Mouse (Mus musculus) heart, embryonic 12.5 days (tissue): ENCODE data around the gene A630023A22Rik. TPM values are rescaled to one million over a fixed set of nuclear protein-coding genes. Genes with fewer than 3 reads are reported as not detected.
A peak's percentile ranks its signal among the peaks of the same experiment; 100 is the strongest.

Experiments
- ATAC-seq: fragments of 200-750 bp; cut with Nextera tagmentation; 2 replicates; pipeline ENCODE4 v1.8.0; 2017; ENCODE audit warnings: moderate TSS enrichment, moderate library complexity; ENCODE audit not compliant: insufficient number of reproducible peaks, low FRiP score
- H3K27ac ChIP-seq: fragments of 300-500 bp; sonication (generic); 2 replicates; pipeline ENCODE4 v1.5.1; 2016; ENCODE audit warnings: mild to moderate bottlenecking, moderate library complexity; ENCODE audit not compliant: poor library complexity, severe bottlenecking
- H3K27me3 ChIP-seq: fragments of 300-500 bp; sonication (generic); replicated peaks from 2 replicates; pipeline ENCODE4 v1.6.1; 2016; ENCODE audit warnings: mild to moderate bottlenecking, moderate library complexity
- H3K36me3 ChIP-seq: fragments of 300-500 bp; sonication (generic); 2 replicates; pipeline ENCODE4 v1.6.1; 2016; ENCODE audit warnings: mild to moderate bottlenecking, moderate library complexity
- H3K4me1 ChIP-seq: fragments of 300-500 bp; sonication (generic); replicated peaks from 2 replicates; pipeline ENCODE4 v1.6.1; 2016; ENCODE audit warnings: mild to moderate bottlenecking
- H3K4me2 ChIP-seq: fragments of 300-500 bp; sonication (generic); 2 replicates; pipeline ENCODE4 v1.6.1; 2016; ENCODE audit warnings: mild to moderate bottlenecking, moderate library complexity
- H3K4me3 ChIP-seq: fragments of 300-500 bp; sonication (generic); 2 replicates; pipeline ENCODE4 v1.5.1; 2016; ENCODE audit warnings: mild to moderate bottlenecking
- H3K9ac ChIP-seq: fragments of 300-500 bp; sonication (generic); 2 replicates; pipeline ENCODE4 v1.6.1; 2016; ENCODE audit warnings: mild to moderate bottlenecking, moderate library complexity
- H3K9me3 ChIP-seq: fragments of 300-500 bp; sonication (generic); replicated peaks from 2 replicates; pipeline ENCODE4 v1.6.1; 2016; ENCODE audit warnings: mild to moderate bottlenecking, moderate library complexity
- WGBS: fragments of 180-500 bp; shearing (Covaris S2); methylation state at CpG from one replicate; pipeline ENCODE4 v1.1.7; 2016; 5-methylcytosine and 5-hydroxymethylcytosine counted together
- polyA plus RNA-seq: library from polyadenylated mRNA; unstranded; fragments of >200 nt; fragmentation: Nextera tagmentation; extraction: Ambion mirVana; gene quantifications from 2 replicates; pipeline ENCODE4 v1.2.1, GENCODE M21; 2016

Gene A630023A22Rik
- not detected in 2 replicates for polyA plus RNA-seq

DNA sequence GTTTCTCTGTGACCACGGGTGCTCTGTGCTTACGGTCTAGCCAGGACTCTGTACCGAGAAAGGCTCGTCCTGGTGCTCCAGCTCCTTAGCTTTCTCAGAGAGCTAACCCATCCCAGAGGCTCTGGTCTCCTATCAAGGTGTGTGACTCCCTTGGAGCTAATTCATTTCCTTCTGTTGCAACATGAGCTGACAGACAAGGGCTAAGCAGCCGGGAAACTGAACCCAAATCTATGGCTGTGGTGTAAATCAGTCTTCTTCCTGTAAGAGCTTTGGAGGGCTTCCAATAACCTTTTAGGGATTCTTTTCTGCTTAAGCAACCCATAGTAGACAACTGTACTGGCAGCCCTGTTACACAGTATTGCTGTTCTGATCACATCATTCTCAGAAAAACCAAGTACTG lies at the start of gene A630023A22Rik:
Gene A630023A22Rik (minus strand): TSS at position 154 of the 400 bp plus-strand sequence.
- Histone ChIP-seq H3K4me1 (peaks cover 16% of the 10 kb centered on the region), H3K9ac (no peak within 1 kb of the TSS), H3K9me3 (no peaks in the 10 kb centered on the region), H3K4me3 (no peak within 1 kb of the TSS), H3K27ac (no peak within 1 kb of the TSS), H3K36me3 (no peaks in the 10 kb centered on the region), H3K27me3 (no peaks in the 10 kb centered on the region), H3K4me2 (no peak within 1 kb of the TSS)
- ATAC-seq, result no peak
- 67% methylated on average over 5 of the region's 5 CpGs for WGBS

DNA sequence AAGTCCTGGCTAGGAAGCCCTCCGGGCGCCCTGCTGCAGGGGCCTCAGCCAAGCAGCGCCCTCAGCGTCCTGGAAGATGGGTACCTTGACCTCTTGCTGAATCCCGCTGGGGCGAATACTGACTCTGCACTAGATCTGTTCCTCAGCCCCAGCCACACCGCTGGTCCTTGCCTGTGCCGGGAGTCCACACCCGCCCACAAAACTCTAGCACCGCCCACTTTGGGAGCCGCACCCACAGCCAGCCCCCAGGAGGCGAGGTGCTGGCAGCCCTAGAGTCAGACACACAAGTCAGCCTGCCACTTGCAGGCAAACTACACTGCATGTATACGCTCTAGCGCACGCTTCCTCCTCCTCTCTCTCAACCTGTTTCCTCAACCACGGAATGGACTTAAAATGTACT lies 49.8 kb upstream of the A630023A22Rik start, which contains the start of gene Npy4r:
Gene Npy4r (minus strand): TSS at position 148 of the 400 bp plus-strand sequence.
- H3K9me3 ChIP-seq, result no peaks in the 10 kb centered on the region
- 0 out of 2 replicates have a peak within 1 kb of the TSS, but pooled peaks have one; percentile 4 for H3K4me3 ChIP-seq
- H3K27ac ChIP-seq, result no peak within 1 kb of the TSS
- peak; percentile 72 for ATAC-seq
- H3K36me3 ChIP-seq, result no peaks in the 10 kb centered on the region
- WGBS, result 14% methylated on average over 16 of the region's 16 CpGs
- no peak within 1 kb of the TSS for H3K9ac ChIP-seq
- H3K4me2 ChIP-seq, result peak within 1 kb of the TSS; percentile 55
- H3K4me1 ChIP-seq, result peaks cover 16% of the 10 kb centered on the region
- peaks cover 14% of the 10 kb centered on the region; the same call in 1 of the 2 replicates for H3K27me3 ChIP-seq

DNA sequence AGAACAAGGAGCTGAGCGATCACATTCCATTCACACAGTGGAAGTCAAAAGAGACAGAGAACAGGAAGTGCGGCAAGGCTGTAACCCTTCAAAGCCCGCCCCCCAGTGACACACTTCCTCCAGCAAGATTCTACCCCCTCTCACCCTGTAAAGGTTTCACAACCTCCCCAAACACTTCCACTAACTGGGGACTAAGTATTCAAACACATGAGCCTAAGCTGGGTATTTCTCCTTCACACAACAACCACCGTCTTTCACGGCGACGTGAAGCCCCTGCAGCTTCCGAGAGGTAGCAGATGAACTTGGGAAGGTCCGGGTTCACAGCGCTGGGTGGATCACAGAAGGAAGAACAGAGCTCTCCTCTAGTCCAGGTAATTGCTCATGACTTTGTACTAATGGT lies 40.4 kb upstream of the A630023A22Rik start:
- H3K36me3 ChIP-seq, result no peaks in the 10 kb centered on the region
- no peak overlapping the region for H3K4me3 ChIP-seq
- 83% methylated on average over 10 of the region's 10 CpGs for WGBS
- H3K27me3 ChIP-seq, result no peaks in the 10 kb centered on the region
- H3K4me2 ChIP-seq, result no peak overlapping the region
- ATAC-seq, result no peak
- H3K9ac ChIP-seq, result no peak overlapping the region
- H3K27ac ChIP-seq, result no peak overlapping the region
- H3K4me1 ChIP-seq, result no peaks in the 10 kb centered on the region
- no peaks in the 10 kb centered on the region for H3K9me3 ChIP-seq

DNA sequence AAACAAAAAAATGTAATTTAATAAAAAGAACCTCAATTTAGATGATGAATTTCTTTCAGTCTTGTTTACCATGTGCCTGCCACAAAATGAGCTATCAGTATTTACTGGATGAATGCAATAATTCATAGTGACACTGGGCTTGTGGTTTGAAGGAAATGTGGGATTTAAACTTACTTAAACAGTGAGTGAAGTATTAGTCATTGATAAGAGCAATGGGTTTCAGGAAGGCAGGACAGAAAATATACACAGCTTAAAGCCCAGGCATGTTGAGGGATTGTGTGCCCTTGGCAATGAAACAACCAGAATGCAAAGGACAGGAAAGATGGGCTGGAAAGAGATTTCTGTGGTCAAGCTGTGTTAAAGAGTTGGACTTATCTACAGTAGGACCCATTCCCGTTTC lies 39.8 kb upstream of the A630023A22Rik start:
- H3K36me3 ChIP-seq, result no peaks in the 10 kb centered on the region
- no peak for ATAC-seq
- no peaks in the 10 kb centered on the region for H3K4me1 ChIP-seq
- H3K27ac ChIP-seq, result no peak overlapping the region
- H3K9me3 ChIP-seq, result no peaks in the 10 kb centered on the region
- H3K27me3 ChIP-seq, result no peaks in the 10 kb centered on the region
- H3K4me3 ChIP-seq, result no peak overlapping the region
- H3K4me2 ChIP-seq, result no peak overlapping the region
- H3K9ac ChIP-seq, result no peak overlapping the region
- WGBS, result 75% methylated on average over 1 of the region's 1 CpGs

DNA sequence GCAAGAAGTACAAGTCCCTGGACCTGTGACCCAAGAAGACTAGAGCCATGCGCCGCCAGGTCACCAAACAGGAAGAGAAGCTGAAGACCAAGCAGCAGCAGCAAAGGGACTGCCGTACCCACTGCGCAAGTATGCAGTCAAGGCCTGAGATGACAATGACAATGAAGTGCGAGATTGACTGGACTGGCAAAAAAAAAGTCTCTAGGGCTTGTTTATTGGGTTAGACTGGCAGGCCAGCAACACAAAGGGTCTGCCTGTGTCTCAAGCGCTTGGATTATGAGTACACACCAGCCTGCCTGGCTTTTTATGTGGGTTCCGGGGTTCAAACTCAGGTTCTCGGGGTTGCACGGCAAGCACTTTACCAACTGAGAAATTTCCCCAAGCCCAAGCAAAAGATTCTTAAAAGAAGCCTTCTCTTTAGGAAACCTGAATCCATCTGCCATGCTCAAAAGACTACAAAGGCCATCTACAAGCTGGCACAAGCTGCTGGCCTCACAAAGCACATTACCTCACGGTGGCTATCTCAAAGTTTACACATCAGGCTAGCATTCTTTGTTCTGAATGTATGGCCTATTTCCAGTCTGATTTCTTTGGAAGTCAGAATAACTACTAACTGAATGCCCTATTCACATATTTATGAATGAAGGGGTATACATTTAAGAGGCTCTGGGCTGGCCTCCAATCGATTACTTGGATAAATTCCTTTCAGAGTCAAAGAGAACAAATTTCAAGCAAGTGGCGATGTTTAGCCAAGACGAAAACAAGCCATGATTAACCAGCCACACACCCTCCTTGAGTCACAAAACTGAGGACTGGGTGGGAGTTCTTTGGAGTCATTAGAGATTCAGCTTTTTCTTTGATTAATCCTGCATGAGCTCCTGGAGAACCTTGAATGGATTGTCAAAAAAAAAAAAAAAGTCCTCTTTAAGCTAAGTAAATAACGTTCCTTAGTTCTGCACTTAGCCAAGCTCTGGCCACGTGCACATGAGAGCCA lies 37.4 kb upstream of the A630023A22Rik start:
- H3K27me3 ChIP-seq, result no peaks in the 10 kb centered on the region

DNA sequence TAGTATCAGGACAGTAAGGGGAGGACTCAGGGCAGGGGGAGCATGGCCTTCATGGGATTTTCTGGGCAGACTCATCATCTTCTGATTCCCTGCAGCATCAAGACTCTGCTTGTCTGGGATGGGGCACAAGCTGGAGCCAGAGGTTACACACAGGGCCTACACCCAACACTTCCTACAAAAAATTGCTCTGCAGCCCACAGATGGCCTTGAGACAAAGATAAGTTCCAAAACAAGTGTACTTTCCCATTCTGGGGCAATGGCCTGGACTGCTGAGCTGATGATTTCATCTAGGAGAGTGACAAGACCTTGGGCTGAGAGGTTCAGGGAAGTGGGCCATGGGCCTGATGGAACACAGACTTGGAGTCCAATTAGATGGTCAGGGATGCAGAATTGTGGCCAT lies 32.8 kb upstream of the A630023A22Rik start:
- Histone ChIP-seq H3K27ac (no peak overlapping the region), H3K27me3 (0 out of 2 replicates have a peak, but pooled peaks cover 3% of the 10 kb centered on the region), H3K4me3 (no peak overlapping the region), H3K36me3 (no peaks in the 10 kb centered on the region), H3K9me3 (no peaks in the 10 kb centered on the region), H3K4me2 (no peak overlapping the region), H3K9ac (no peak overlapping the region), H3K4me1 (peaks cover 7% of the 10 kb centered on the region; the same call in 1 of the 2 replicates)
- ATAC-seq, result no peak

More for the DNA sequence above, 37.4 kb upstream of the A630023A22Rik start:
- Histone ChIP-seq H3K9ac (no peak overlapping the region), H3K36me3 (no peaks in the 10 kb centered on the region), H3K9me3 (no peaks in the 10 kb centered on the region), H3K4me3 (no peak overlapping the region), H3K4me1 (no peaks in the 10 kb centered on the region), H3K27ac (no peak overlapping the region), H3K4me2 (no peak overlapping the region)
- 82% methylated on average over 15 of the region's 15 CpGs for WGBS
- ATAC-seq, result no peak

DNA sequence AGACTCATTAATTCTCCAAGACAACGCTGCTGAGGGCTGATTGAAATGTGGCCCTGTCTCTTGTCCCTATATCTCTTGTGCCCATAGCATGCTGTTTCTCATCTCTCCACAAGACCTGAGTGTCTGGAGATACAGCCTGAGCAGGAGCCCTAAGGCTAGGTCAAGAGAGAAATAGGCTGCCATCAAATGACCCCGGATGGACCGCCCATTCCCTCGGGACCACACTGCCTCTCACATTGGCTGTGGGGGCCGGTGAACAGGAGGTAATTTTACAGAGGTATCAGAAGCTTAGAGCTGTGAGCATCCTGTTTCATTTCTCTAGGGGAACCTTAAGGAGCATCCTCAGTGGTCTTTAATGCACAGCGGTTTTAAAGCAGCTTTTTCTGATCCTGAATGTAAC lies 28.7 kb upstream of the A630023A22Rik start:
- H3K27ac ChIP-seq, result no peak overlapping the region
- H3K4me1 ChIP-seq, result peaks cover 7% of the 10 kb centered on the region; the same call in 1 of the 2 replicates
- H3K9me3 ChIP-seq, result no peaks in the 10 kb centered on the region
- no peaks in the 10 kb centered on the region for H3K36me3 ChIP-seq
- H3K4me3 ChIP-seq, result no peak overlapping the region
- no peak overlapping the region for H3K9ac ChIP-seq
- no peak for ATAC-seq
- 65% methylated on average over 6 of the region's 6 CpGs for WGBS
- no peak overlapping the region for H3K4me2 ChIP-seq
- 0 out of 2 replicates have a peak, but pooled peaks cover 3% of the 10 kb centered on the region for H3K27me3 ChIP-seq

DNA sequence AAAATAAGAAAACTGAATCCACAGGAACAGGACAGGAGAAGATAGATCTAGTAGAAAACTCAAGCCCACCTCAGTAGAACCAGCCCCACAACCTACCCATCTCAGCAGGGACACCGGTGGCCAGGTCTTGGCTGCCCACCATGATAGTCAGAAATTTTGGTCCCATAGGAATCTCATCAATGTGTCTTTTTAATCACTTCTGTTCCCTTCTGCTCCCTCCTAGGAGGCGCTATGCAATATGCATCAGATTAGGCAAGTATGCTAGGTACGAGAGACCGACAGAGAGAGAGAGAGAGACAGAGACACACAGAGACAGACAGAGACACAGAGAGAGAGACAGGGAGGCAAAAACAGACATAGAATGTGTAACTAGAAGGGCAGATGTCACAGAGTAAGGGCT lies 19.1 kb upstream of the A630023A22Rik start:
- 96% methylated on average over 4 of the region's 4 CpGs for WGBS
- Histone ChIP-seq H3K4me1 (peaks cover 18% of the 10 kb centered on the region), H3K36me3 (no peaks in the 10 kb centered on the region), H3K27ac (no peak overlapping the region), H3K9me3 (no peaks in the 10 kb centered on the region), H3K27me3 (no peaks in the 10 kb centered on the region), H3K9ac (no peak overlapping the region), H3K4me3 (no peak overlapping the region), H3K4me2 (no peak overlapping the region)
- no peak for ATAC-seq

DNA sequence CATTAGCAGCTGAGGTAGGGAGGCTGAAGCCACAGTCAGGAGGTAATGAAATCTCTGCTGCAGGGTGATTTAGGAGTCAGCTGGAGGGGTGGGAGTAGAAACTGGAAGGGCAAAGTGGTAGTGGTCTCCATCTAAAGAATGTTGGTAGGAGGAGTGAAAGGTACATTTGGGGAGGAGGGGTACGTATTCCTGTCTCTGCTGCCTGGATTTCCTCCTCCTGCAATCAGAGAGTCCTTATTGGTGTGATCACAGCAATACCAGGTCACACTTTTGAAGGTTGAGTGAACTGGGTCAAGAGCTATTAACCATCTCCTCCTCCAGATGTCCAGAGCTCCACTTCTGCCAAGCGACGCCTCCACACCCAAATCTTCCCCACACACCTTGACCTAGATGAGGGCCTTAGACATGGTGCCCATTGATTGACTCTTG lies 18.4 kb upstream of the A630023A22Rik start:
- Histone ChIP-seq H3K27me3 (no peaks in the 10 kb centered on the region), H3K9me3 (no peaks in the 10 kb centered on the region), H3K27ac (no peak overlapping the region), H3K4me2 (no peak overlapping the region), H3K36me3 (no peaks in the 10 kb centered on the region), H3K9ac (no peak overlapping the region), H3K4me3 (no peak overlapping the region), H3K4me1 (peaks cover 18% of the 10 kb centered on the region)
- ATAC-seq, result no peak
- WGBS, result 80% methylated on average over 3 of the region's 3 CpGs

DNA sequence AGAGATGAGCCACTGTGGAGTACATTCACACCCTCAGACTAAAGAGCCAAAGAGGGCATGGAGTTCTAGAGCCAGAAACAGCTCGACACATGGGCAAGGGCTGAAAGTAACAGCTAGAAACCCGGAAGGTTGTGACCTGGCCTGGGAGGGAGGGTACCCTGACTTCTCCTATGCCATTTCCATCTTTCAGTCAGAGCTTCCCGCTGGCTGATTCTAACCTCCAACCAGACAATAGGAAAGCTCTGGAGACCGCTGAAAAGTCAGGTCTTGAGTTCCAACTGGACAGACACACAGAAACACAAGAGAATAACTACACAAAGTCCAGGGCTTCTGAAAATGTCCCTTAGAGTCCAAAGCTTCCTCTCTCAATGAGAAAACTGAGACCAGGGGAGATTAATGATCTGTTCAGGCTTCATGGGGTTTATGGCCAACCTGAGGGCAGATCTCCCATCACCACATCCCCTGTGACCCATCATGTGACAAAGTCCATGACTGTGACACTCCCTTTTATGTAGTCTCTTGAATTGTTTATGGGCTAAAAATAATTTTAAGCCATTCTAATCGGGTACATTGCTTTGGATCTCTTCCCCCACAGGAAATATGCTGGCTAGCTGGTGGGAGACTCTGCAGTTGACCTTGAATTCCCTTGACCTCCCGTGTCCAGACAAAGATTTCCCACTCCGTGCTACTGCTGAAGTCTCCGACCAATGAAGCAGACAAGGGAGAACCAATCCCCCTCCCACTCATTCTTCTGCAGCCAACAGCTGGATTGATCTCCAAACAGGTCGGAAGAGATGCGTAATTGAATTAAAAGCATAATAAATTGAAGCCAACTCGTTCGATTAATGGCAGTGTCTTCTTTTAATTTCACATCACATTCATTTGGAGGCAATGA lies 17.7 kb upstream of the A630023A22Rik start:
- no peak overlapping the region for H3K27ac ChIP-seq
- no peak overlapping the region for H3K4me3 ChIP-seq
- no peak for ATAC-seq
- H3K4me2 ChIP-seq, result no peak overlapping the region
- H3K9me3 ChIP-seq, result no peaks in the 10 kb centered on the region
- H3K27me3 ChIP-seq, result no peaks in the 10 kb centered on the region
- H3K9ac ChIP-seq, result no peak overlapping the region
- peaks cover 18% of the 10 kb centered on the region for H3K4me1 ChIP-seq
- H3K36me3 ChIP-seq, result no peaks in the 10 kb centered on the region
- WGBS, result 62% methylated on average over 12 of the region's 12 CpGs
